Mouse (Mus musculus): ENCODE results near the gene Gde1. TPM values are rescaled to one million over a fixed set of nuclear protein-coding genes. Genes with fewer than 3 reads are reported as not detected.

The Gde1 gene
- polyA plus RNA-seq, 1 experiment from 2014 or later, result 80.6 TPM

GRCm38 (mm10) chr7:118728846-118729587, 23.4 kb upstream of the Gde1 start:
- no peak for ATAC-seq (ENCODE audit: insufficient number of reproducible peaks, insufficient read depth, low FRiP score, low TSS enrichment)
- Histone ChIP-seq H3K27me3 (no peaks in the 10 kb centered on the region), H3K27ac (no peak overlapping the region), H3K36me3 (peaks cover 70% of the 10 kb centered on the region), H3K4me1 (no peaks in the 10 kb centered on the region), H3K4me3 (no peak overlapping the region), H3K4me2 (replicated peaks) (no peak overlapping the region), H3K9me3 (no peaks in the 10 kb centered on the region), H3K9ac (no peak overlapping the region)
- WGBS, result 88% methylated on average over 13 of the region's 13 CpGs

- ATAC-seq (ENCODE audit: insufficient number of reproducible peaks, insufficient read depth, low FRiP score, low TSS enrichment), result no peak; the same call in 1 of the 2 replicates
- no peaks in the 10 kb centered on the region for H3K9me3 ChIP-seq
- H3K4me1 ChIP-seq, result no peaks in the 10 kb centered on the region
- H3K27me3 ChIP-seq, result no peaks in the 10 kb centered on the region
- H3K36me3 ChIP-seq, result peaks cover 67% of the 10 kb centered on the region
- H3K4me3 ChIP-seq, result no peak overlapping the region
- H3K27ac ChIP-seq, result no peak overlapping the region
- WGBS, result 81% methylated on average over 2 of the region's 2 CpGs
- no peak overlapping the region for H3K9ac ChIP-seq
- no peak overlapping the region for H3K4me2 ChIP-seq (replicated peaks)
These were observed 19.9 kb upstream of the Gde1 start for GRCm38 (mm10) chr7:118725459-118725858.

- no peak overlapping the region for H3K4me3 ChIP-seq
- no peaks in the 10 kb centered on the region for H3K9me3 ChIP-seq
- H3K27me3 ChIP-seq, result no peaks in the 10 kb centered on the region
- no peak for ATAC-seq (ENCODE audit: insufficient number of reproducible peaks, insufficient read depth, low FRiP score, low TSS enrichment)
- no peak overlapping the region for H3K9ac ChIP-seq
- no peak overlapping the region for H3K27ac ChIP-seq
- H3K4me1 ChIP-seq, result no peaks in the 10 kb centered on the region
- H3K36me3 ChIP-seq, result peaks cover 55% of the 10 kb centered on the region
- 89% methylated on average over 9 of the region's 9 CpGs for WGBS
- no peak overlapping the region for H3K4me2 ChIP-seq (replicated peaks)
These were observed 18.3 kb upstream of the Gde1 start for GRCm38 (mm10) chr7:118723927-118724326.

- Histone ChIP-seq H3K36me3 (peaks cover 32% of the 10 kb centered on the region), H3K4me2 (replicated peaks) (no peak overlapping the region), H3K27me3 (no peaks in the 10 kb centered on the region), H3K9me3 (no peaks in the 10 kb centered on the region), H3K4me3 (no peak overlapping the region), H3K4me1 (peaks cover 7% of the 10 kb centered on the region), H3K9ac (no peak overlapping the region), H3K27ac (no peak overlapping the region)
- 93% methylated on average over 4 of the region's 4 CpGs for WGBS
- ATAC-seq (ENCODE audit: insufficient number of reproducible peaks, insufficient read depth, low FRiP score, low TSS enrichment), result no peak
These were observed 12.5 kb upstream of the Gde1 start for GRCm38 (mm10) chr7:118718066-118718465.

- H3K27ac ChIP-seq, result no peak overlapping the region
- no peak overlapping the region for H3K4me2 ChIP-seq (replicated peaks)
- 91% methylated on average over 1 of the region's 1 CpGs for WGBS
- peaks cover 9% of the 10 kb centered on the region for H3K4me1 ChIP-seq
- no peaks in the 10 kb centered on the region for H3K9me3 ChIP-seq
- H3K36me3 ChIP-seq, result peaks cover 16% of the 10 kb centered on the region
- H3K27me3 ChIP-seq, result no peaks in the 10 kb centered on the region
- H3K4me3 ChIP-seq, result no peak overlapping the region
- no peak for ATAC-seq (ENCODE audit: insufficient number of reproducible peaks, insufficient read depth, low FRiP score, low TSS enrichment)
- H3K9ac ChIP-seq, result no peak overlapping the region
These were observed 9.3 kb upstream of the Gde1 start for GRCm38 (mm10) chr7:118714873-118715272.

GRCm38 (mm10) chr7:118712228-118713173, 6.9 kb upstream of the Gde1 start, which contains the start of gene Ccp110:
TSS of gene Ccp110 (plus strand) at chr7:118712552.
- peak within 1 kb of the TSS; percentile 76 for H3K9ac ChIP-seq
- WGBS, result under 1% methylated on average over 48 of the region's 48 CpGs
- H3K27me3 ChIP-seq, result no peaks in the 10 kb centered on the region
- peak; percentile 95 for ATAC-seq (ENCODE audit: insufficient number of reproducible peaks, insufficient read depth, low FRiP score, low TSS enrichment)
- H3K4me2 ChIP-seq (replicated peaks), result peak within 1 kb of the TSS; percentile 66
- peak within 1 kb of the TSS; percentile 94 for H3K4me3 ChIP-seq
- H3K27ac ChIP-seq, result peak within 1 kb of the TSS; percentile 56; the same call in 1 of the 2 replicates
- H3K36me3 ChIP-seq, result peaks cover 6% of the 10 kb centered on the region; the same call in 1 of the 2 replicates
- H3K4me1 ChIP-seq, result peaks cover 9% of the 10 kb centered on the region
- no peaks in the 10 kb centered on the region for H3K9me3 ChIP-seq

- H3K27ac ChIP-seq, result no peak overlapping the region
- no peak overlapping the region for H3K9ac ChIP-seq
- peaks cover 6% of the 10 kb centered on the region; the same call in 1 of the 2 replicates for H3K36me3 ChIP-seq
- WGBS, result 72% methylated on average over 5 of the region's 5 CpGs
- H3K27me3 ChIP-seq, result no peaks in the 10 kb centered on the region
- H3K4me2 ChIP-seq (replicated peaks), result no peak overlapping the region
- ATAC-seq (ENCODE audit: insufficient number of reproducible peaks, insufficient read depth, low FRiP score, low TSS enrichment), result no peak
- no peak overlapping the region for H3K4me3 ChIP-seq
- H3K4me1 ChIP-seq, result peaks cover 9% of the 10 kb centered on the region
- no peaks in the 10 kb centered on the region for H3K9me3 ChIP-seq
These were observed 5.2 kb upstream of the Gde1 start for GRCm38 (mm10) chr7:118710776-118711175.

GRCm38 (mm10) chr7:118708002-118708401, 2.4 kb upstream of the Gde1 start:
- 92% methylated on average over 4 of the region's 4 CpGs for WGBS
- H3K27me3 ChIP-seq, result no peaks in the 10 kb centered on the region

GRCm38 (mm10) chr7:118707216-118707615, 1.6 kb upstream of the Gde1 start:
- peaks cover 14% of the 10 kb centered on the region for H3K4me1 ChIP-seq
- no peak overlapping the region for H3K9ac ChIP-seq
- H3K4me3 ChIP-seq, result no peak overlapping the region
- no peaks in the 10 kb centered on the region for H3K9me3 ChIP-seq
- 79% methylated on average over 2 of the region's 2 CpGs for WGBS
- no peaks in the 10 kb centered on the region for H3K36me3 ChIP-seq
- H3K27ac ChIP-seq, result no peak overlapping the region
- no peaks in the 10 kb centered on the region for H3K27me3 ChIP-seq
- no peak overlapping the region for H3K4me2 ChIP-seq (replicated peaks)
- ATAC-seq (ENCODE audit: insufficient number of reproducible peaks, insufficient read depth, low FRiP score, low TSS enrichment), result no peak

More at GRCm38 (mm10) chr7:118708002-118708401, 2.4 kb upstream of the Gde1 start:
- Histone ChIP-seq H3K27ac (no peak overlapping the region), H3K36me3 (no peaks in the 10 kb centered on the region), H3K9me3 (no peaks in the 10 kb centered on the region), H3K4me2 (replicated peaks) (no peak overlapping the region), H3K9ac (no peak overlapping the region), H3K4me1 (peaks cover 16% of the 10 kb centered on the region), H3K4me3 (no peak overlapping the region)
- ATAC-seq (ENCODE audit: insufficient number of reproducible peaks, insufficient read depth, low FRiP score, low TSS enrichment), result no peak

- Histone ChIP-seq H3K4me1 (peaks cover 14% of the 10 kb centered on the region), H3K27ac (no peak overlapping the region), H3K36me3 (no peaks in the 10 kb centered on the region), H3K27me3 (no peaks in the 10 kb centered on the region), H3K4me2 (replicated peaks) (no peak overlapping the region), H3K4me3 (no peak overlapping the region), H3K9ac (no peak overlapping the region), H3K9me3 (no peaks in the 10 kb centered on the region)
- ATAC-seq (ENCODE audit: insufficient number of reproducible peaks, insufficient read depth, low FRiP score, low TSS enrichment), result no peak
- WGBS, result 87% methylated on average over 5 of the region's 5 CpGs
These were observed 910 bp upstream of the Gde1 start for GRCm38 (mm10) chr7:118706488-118706887.

GRCm38 (mm10) chr7:118706051-118706450, 473 bp upstream of the Gde1 start:
- Histone ChIP-seq H3K27me3 (no peaks in the 10 kb centered on the region), H3K4me2 (replicated peaks) (peak overlapping the region; percentile 63), H3K27ac (no peak overlapping the region), H3K4me1 (peaks cover 14% of the 10 kb centered on the region), H3K4me3 (peak overlapping the region; percentile 75), H3K9me3 (no peaks in the 10 kb centered on the region), H3K36me3 (no peaks in the 10 kb centered on the region), H3K9ac (no peak overlapping the region)
- no peak for ATAC-seq (ENCODE audit: insufficient number of reproducible peaks, insufficient read depth, low FRiP score, low TSS enrichment)
- WGBS, result 33% methylated on average over 6 of the region's 6 CpGs
